Mouse (Mus musculus): ENCODE measurements around the gene Itgb1bp1. TPM values are rescaled to one million over a fixed set of nuclear protein-coding genes. Genes with fewer than 3 reads are reported as not detected.

Gene Itgb1bp1
- polyA plus RNA-seq, 1 experiment from 2014 or later: 43.0 TPM

- no peak overlapping the region for H3K27ac ChIP-seq (replicated peaks)
- 88% methylated on average over 5 of the region's 5 CpGs for WGBS
- no peaks in the 10 kb centered on the region for H3K4me1 ChIP-seq
- H3K4me3 ChIP-seq: no peak overlapping the region
- DNase-seq (ENCODE audit: low spot score): no peak
- H3K36me3 ChIP-seq: peaks cover 98% of the 10 kb centered on the region
- H3K27me3 ChIP-seq (ENCODE audit: low read depth, poor library complexity, severe bottlenecking): no peaks in the 10 kb centered on the region
- no peaks in the 10 kb centered on the region for H3K9me3 ChIP-seq (replicated peaks)
Observed at GRCm38 (mm10) chr12:21264241-21264640, 21.8 kb downstream of the Itgb1bp1 start.

- 98% methylated on average over 5 of the region's 5 CpGs for WGBS
- H3K27ac ChIP-seq (replicated peaks): no peak overlapping the region
- no peak for DNase-seq (ENCODE audit: low spot score)
- no peaks in the 10 kb centered on the region for H3K4me1 ChIP-seq
- H3K27me3 ChIP-seq (ENCODE audit: low read depth, poor library complexity, severe bottlenecking): no peaks in the 10 kb centered on the region
- no peaks in the 10 kb centered on the region for H3K9me3 ChIP-seq (replicated peaks)
- H3K36me3 ChIP-seq: peaks cover 99% of the 10 kb centered on the region
- H3K4me3 ChIP-seq: no peak overlapping the region
Observed at GRCm38 (mm10) chr12:21263256-21263655, 22.8 kb downstream of the Itgb1bp1 start.

- Histone ChIP-seq H3K27me3 (ENCODE audit: low read depth, poor library complexity, severe bottlenecking) (no peaks in the 10 kb centered on the region), H3K4me3 (no peak overlapping the region), H3K9me3 (replicated peaks) (no peaks in the 10 kb centered on the region), H3K4me1 (no peaks in the 10 kb centered on the region), H3K27ac (replicated peaks) (no peak overlapping the region), H3K36me3 (peaks cover 99% of the 10 kb centered on the region)
- WGBS: 95% methylated on average over 4 of the region's 4 CpGs
- no peak for DNase-seq (ENCODE audit: low spot score)
Observed at GRCm38 (mm10) chr12:21261521-21261920, 24.6 kb downstream of the Itgb1bp1 start.

- Histone ChIP-seq H3K27me3 (ENCODE audit: low read depth, poor library complexity, severe bottlenecking) (no peaks in the 10 kb centered on the region), H3K4me3 (no peak overlapping the region), H3K9me3 (replicated peaks) (no peaks in the 10 kb centered on the region), H3K27ac (replicated peaks) (no peak overlapping the region), H3K4me1 (no peaks in the 10 kb centered on the region), H3K36me3 (peaks cover 99% of the 10 kb centered on the region)
- 93% methylated on average over 6 of the region's 6 CpGs for WGBS
- DNase-seq (ENCODE audit: low spot score): no peak
Observed at GRCm38 (mm10) chr12:21260494-21261256, 25.4 kb downstream of the Itgb1bp1 start.

GRCm38 (mm10) chr12:21247711-21248392 lies 38.2 kb downstream of the Itgb1bp1 start:
- H3K27ac ChIP-seq (replicated peaks): no peak overlapping the region
- no peak overlapping the region for H3K4me3 ChIP-seq
- H3K27me3 ChIP-seq (ENCODE audit: low read depth, poor library complexity, severe bottlenecking): no peaks in the 10 kb centered on the region
- H3K36me3 ChIP-seq: peaks cover 99% of the 10 kb centered on the region
- H3K4me1 ChIP-seq: no peaks in the 10 kb centered on the region
- no peak for DNase-seq (ENCODE audit: low spot score)
- WGBS: 86% methylated on average over 7 of the region's 7 CpGs
- no peaks in the 10 kb centered on the region for H3K9me3 ChIP-seq (replicated peaks)

GRCm38 (mm10) chr12:21244375-21244960 lies 41.6 kb downstream of the Itgb1bp1 start:
- no peak overlapping the region for H3K27ac ChIP-seq (replicated peaks)
- H3K36me3 ChIP-seq: peaks cover 91% of the 10 kb centered on the region
- no peak for DNase-seq (ENCODE audit: low spot score)
- no peaks in the 10 kb centered on the region for H3K4me1 ChIP-seq
- H3K27me3 ChIP-seq (ENCODE audit: low read depth, poor library complexity, severe bottlenecking): no peaks in the 10 kb centered on the region
- H3K4me3 ChIP-seq: no peak overlapping the region
- 95% methylated on average over 11 of the region's 11 CpGs for WGBS
- H3K9me3 ChIP-seq (replicated peaks): no peaks in the 10 kb centered on the region

GRCm38 (mm10) chr12:21241965-21242364 lies 44.1 kb downstream of the Itgb1bp1 start:
- H3K4me1 ChIP-seq: no peaks in the 10 kb centered on the region
- H3K27ac ChIP-seq (replicated peaks): no peak overlapping the region
- H3K4me3 ChIP-seq: no peak overlapping the region
- H3K9me3 ChIP-seq (replicated peaks): no peaks in the 10 kb centered on the region
- 74% methylated on average over 3 of the region's 3 CpGs for WGBS
- H3K36me3 ChIP-seq: peaks cover 92% of the 10 kb centered on the region
- H3K27me3 ChIP-seq (ENCODE audit: low read depth, poor library complexity, severe bottlenecking): no peaks in the 10 kb centered on the region
- no peak for DNase-seq (ENCODE audit: low spot score)

GRCm38 (mm10) chr12:21234560-21234959 lies 51.5 kb downstream of the Itgb1bp1 start:
- Histone ChIP-seq H3K4me3 (no peak overlapping the region), H3K27ac (replicated peaks) (no peak overlapping the region), H3K27me3 (ENCODE audit: low read depth, poor library complexity, severe bottlenecking) (no peaks in the 10 kb centered on the region), H3K9me3 (replicated peaks) (no peaks in the 10 kb centered on the region), H3K36me3 (peaks cover 100% of the 10 kb centered on the region), H3K4me1 (no peaks in the 10 kb centered on the region)
- WGBS: 96% methylated on average over 2 of the region's 2 CpGs
- no peak for DNase-seq (ENCODE audit: low spot score)

GRCm38 (mm10) chr12:21233727-21234126 lies 52.4 kb downstream of the Itgb1bp1 start:
- Histone ChIP-seq H3K36me3 (peaks cover 99% of the 10 kb centered on the region), H3K4me1 (no peaks in the 10 kb centered on the region), H3K9me3 (replicated peaks) (no peaks in the 10 kb centered on the region), H3K4me3 (no peak overlapping the region), H3K27me3 (ENCODE audit: low read depth, poor library complexity, severe bottlenecking) (no peaks in the 10 kb centered on the region), H3K27ac (replicated peaks) (no peak overlapping the region)
- no peak for DNase-seq (ENCODE audit: low spot score)
- 92% methylated on average over 7 of the region's 7 CpGs for WGBS

GRCm38 (mm10) chr12:21229076-21229918 lies 56.8 kb downstream of the Itgb1bp1 start:
- H3K9me3 ChIP-seq (replicated peaks): no peaks in the 10 kb centered on the region
- H3K4me3 ChIP-seq: no peak overlapping the region
- no peak overlapping the region for H3K27ac ChIP-seq (replicated peaks)
- peaks cover 65% of the 10 kb centered on the region for H3K36me3 ChIP-seq
- no peak for DNase-seq (ENCODE audit: low spot score)
- WGBS: 81% methylated on average over 17 of the region's 17 CpGs
- no peaks in the 10 kb centered on the region for H3K27me3 ChIP-seq (ENCODE audit: low read depth, poor library complexity, severe bottlenecking)
- 0 out of 2 replicates have a peak, but pooled peaks cover 11% of the 10 kb centered on the region for H3K4me1 ChIP-seq

GRCm38 (mm10) chr12:21228650-21229049 lies 57.4 kb downstream of the Itgb1bp1 start:
- no peak overlapping the region for H3K4me3 ChIP-seq
- WGBS: 97% methylated on average over 4 of the region's 4 CpGs
- no peak overlapping the region for H3K27ac ChIP-seq (replicated peaks)
- H3K36me3 ChIP-seq: peaks cover 65% of the 10 kb centered on the region
- H3K27me3 ChIP-seq (ENCODE audit: low read depth, poor library complexity, severe bottlenecking): no peaks in the 10 kb centered on the region
- H3K4me1 ChIP-seq: 0 out of 2 replicates have a peak, but pooled peaks cover 11% of the 10 kb centered on the region
- H3K9me3 ChIP-seq (replicated peaks): no peaks in the 10 kb centered on the region
- no peak for DNase-seq (ENCODE audit: low spot score)
